Mouse (Mus musculus) mouse trophoblast stem cell (cell line): ENCODE measurements around the gene Cpne2.

Experiments used
- in situ Hi-C, 2 experiments: fragments of 300-500 bp; cut with MseI, MboI; formaldehyde crosslinking; loops; 2 replicates in 1 of 2; 3 replicates in 1 of 2; pipeline ENCODE4 v1.15.1; 2025

Cpne2 gene

DNA sequence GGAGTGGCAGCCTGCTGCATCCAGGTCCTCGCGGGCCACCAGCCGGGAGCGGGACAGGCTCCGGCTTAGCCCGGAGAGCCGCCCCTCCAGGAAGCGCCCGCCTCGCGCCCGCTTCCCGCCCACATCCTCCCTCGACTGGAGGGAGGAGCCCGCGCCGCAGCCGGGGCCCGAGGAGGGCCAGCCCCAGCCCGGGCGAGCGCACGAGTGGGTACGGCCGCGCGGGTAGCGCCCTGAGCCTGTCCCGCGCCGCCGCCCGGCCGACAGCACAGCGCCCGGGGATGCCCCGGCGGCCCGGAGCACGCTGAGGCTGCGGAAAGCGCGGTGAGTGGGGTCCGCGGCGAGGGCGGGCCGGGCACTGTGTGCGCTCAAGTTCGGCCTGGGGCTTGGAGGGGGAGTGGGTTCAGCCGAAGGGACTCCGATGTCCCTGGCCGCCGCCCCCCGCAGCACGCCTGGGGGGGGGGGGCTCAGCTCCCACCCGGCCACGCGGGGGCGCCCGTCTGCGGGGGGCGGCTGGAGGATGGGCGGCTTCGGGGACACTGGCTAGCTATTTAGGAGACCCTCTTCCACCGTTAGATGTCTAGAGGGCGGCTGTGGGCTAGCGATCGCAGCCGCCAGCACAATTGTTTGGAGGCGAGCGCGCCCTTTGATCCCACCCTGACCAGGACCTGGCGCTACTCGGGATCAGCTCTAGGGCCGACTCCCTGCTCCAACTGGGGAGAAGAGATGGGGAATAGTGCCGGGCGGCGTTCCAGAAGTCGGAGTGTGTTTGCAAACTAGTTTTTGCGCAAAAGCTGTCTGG, at the start of gene Cpne2:
Gene Cpne2, plus strand, starts transcription at position 118 of the 799 bp plus-strand sequence.
- in situ Hi-C loops: no loop called here

DNA sequence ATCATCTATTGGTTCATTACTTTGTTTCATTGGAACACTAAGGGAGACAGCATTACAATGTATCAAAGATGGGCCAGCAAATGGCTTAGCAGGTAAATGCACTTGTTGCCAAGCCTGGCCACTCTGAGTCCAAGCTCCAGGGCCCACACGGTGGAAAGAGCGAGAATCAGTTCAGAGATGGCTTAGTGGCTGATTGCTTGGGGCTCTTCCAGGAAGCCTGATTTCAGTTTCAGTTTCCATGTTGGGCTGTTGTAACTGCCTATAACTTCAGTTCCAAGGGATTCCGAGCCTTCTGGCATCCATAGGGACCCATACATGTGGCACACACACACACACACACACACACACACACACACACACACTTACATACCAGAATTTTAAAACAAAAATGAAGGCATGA, 47.5 kb upstream of the Cpne2 start:
- in situ Hi-C loops: loop anchor here (10.0 kb wide), 2 partner anchors 140 to 150 kb away; no protein-coding TSS in a partner anchor

DNA sequence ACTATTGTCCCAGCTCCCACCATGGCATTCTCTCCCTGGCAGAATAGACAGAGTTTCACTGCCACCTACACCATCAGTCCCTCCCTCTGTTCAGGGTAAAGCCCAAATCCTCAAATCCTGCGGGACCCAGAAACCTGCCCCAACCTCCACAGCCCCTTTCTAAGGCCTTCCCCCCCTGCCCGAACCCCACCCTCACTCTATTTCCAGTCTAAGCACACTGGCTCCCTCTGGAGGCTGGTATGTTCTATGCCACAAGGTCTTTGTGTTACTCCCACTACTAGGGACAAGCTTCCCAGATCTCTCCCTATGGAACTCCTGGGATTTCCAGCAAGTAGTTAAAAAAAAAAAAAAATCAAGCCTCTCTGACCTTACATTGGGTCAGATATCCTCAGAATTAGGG, 46.9 kb upstream of the Cpne2 start:
- in situ Hi-C loops: loop anchor here (10.0 kb wide), 2 partner anchors 141 to 151 kb away; no protein-coding TSS in a partner anchor

DNA sequence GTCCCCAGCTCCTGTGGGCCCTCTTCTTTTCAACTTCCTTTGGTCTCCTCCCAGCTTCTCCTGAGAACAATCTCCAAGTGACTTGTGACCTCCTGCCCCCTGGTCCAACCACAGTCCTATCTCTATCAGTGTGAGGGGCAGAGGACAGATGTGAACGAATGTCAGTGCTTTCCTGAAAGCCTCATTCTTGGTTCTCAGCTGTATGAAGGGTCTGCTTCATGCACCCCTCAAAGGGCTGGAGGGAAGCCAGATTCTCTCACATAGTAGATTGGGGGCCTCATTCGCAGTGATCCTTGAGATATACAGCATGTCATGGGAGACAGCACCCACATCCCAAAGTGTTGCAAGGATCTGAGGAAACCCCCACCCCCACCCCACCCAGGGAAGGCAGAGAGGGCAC, 44.8 kb upstream of the Cpne2 start:
- in situ Hi-C loops: loop anchor here (10.0 kb wide), 2 partner anchors 143 to 153 kb away; no protein-coding TSS in a partner anchor

DNA sequence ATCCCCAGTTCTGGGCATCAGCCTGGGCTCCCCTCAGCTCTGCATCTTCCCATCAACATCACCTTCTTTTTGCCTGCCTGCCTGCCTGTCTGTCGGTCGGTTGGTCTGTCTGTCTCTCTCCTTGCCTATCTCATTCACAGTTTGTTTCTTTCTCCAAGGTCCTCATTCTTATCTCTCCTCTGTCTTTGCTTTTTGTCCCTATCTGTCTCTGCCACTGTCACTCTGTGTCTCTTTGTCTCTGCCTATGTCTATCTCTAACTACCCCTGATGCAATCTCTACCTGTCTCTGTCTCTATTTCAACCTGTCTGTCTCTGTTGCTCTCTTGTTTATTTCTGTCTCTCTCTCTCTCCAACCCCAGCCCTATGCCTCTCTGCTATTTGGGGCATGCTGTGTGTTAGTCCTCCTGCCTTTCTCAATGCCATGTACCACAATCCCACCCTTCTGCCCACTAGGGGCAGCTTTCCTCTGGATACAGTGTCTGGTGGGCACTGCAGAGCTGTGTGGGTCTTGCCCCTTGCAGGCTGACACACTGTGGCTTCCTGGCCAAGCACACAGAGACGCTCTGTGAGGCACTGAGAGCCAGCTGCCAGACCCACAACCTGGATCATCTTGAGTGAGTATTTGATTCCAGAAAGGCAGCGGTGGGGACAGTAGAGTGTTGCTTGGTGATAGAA, 42.8 kb upstream of the Cpne2 start:
- in situ Hi-C loops: loop anchor here (10.0 kb wide), 2 partner anchors 145 to 155 kb away; no protein-coding TSS in a partner anchor

DNA sequence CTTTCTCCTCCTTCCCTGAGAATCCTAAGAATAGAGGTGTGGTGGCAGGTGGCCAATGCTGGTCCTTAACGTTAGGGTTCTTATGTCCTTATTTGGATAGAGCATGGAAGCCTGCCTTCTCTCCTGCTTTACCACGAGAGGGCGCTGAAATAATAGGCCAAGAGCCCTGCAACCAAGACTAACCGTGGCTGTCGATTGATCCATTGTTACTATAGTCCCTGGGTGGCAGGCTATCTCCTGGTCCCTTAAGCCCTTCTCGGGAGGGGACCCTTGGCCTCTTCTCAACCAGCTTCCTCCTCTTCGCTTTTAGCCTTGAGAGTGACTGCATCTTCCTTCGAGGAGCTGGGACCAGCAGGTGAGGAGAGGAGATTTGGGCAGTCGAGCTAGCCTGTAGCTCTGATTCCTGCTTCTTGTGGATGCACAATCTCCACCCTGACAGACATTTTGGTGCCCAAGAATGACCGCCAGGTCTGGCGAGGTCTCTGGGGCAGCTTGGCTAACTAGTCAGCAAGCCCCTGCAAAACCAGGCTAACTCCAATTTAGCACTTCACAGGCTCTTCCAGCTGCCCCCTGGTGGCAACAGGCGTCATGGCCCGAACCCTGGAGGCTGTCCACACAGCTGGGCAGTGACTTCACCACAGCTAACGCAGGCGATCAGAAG, 40.6 kb upstream of the Cpne2 start:
- in situ Hi-C loops: no loop called here

DNA sequence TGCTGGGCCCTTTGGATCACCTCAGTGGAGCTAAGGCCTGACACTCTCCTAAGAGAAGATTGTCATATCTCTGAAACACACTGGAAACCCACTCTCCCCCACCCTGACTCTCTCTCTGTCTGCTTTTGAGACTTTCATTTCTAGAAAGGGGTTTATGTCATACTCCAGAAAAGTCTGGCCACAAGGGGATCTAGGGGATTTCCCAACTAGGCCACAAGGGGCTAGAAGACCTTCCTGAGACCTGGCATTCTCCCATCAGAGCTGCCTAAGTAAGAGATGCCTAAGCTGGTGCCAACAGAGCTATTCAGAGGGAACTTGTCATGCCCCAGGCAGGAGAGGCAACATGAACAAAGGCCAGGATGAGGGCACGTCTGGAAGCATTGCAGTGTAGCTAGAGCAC, 39.5 kb upstream of the Cpne2 start:
- in situ Hi-C loops: no loop called here

DNA sequence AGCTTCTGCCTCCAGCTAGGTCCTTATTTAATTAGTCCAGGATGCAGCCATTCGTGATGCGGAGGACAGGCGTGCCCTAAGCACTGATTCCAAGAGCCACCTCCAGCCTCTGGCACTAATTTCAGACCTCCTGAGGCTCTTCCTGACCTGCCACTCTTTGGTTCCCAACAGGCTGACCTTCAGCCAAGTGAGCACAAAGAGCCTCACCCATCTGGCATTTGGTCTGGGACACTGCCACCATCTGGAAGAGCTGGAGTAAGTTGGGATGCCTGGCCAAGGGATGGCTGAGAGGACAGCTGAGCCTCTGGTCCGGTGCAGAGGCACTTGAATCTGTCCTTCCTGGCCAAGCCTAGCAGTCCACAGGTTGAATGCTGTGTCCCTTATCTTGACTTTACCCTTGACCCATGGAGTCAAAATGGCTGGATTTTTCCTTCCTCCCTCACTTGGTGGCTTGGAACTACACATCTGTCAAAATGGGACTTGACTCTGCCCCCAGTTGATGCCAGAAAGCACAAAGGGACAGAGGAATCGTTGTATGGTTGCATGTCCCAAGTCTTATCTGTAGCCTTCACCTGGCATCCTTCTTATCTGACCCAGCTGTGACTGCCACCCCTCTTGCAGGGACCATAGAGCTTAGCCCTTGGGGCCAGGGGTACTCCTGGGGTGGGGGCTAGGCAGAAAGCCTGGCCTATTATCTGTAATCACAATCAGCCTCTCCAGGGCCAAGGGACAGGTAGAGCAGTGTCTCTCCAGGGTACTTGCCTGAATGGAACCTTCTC, 17.2 kb upstream of the Cpne2 start:
- in situ Hi-C loops: no loop called here

DNA sequence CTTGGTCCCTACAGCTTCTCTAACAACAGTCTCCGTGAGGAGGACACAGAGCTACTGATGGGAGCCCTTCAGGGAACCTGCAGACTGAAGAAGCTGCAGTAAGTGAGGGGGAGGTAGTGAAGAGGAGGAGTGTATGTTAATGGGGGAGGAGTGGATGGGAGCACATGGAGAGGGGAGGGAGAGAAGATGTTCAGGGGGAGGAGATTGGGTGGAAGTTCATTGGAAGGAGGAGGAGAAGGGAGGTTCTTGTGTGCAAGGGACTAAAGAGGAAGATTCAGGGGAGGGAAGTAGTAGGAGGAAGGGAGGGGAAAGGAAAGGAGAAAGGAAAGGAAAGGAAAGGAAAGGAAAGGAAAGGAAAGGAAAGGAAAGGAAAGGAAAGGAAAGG, 16.6 kb upstream of the Cpne2 start:
- in situ Hi-C loops: no loop called here

DNA sequence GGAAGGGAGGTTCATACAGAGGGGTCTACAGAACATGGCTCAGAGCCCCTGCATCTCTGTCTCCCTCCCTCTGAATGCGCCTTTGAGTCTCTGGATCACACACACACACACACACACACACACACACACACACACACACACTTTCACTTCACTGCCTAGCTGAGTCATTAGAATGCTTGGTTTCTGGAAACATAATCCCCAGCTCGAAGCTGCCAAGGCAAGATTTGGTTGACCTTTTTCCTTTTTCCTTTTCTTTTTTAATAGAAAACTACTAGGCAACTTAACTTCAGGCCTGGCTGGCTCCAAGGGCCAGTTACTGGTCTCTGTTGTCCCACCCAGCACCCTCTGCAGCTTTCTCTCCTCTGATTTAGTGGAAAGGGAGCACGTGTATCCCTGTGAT, 16.0 kb upstream of the Cpne2 start:
- in situ Hi-C loops: no loop called here

DNA sequence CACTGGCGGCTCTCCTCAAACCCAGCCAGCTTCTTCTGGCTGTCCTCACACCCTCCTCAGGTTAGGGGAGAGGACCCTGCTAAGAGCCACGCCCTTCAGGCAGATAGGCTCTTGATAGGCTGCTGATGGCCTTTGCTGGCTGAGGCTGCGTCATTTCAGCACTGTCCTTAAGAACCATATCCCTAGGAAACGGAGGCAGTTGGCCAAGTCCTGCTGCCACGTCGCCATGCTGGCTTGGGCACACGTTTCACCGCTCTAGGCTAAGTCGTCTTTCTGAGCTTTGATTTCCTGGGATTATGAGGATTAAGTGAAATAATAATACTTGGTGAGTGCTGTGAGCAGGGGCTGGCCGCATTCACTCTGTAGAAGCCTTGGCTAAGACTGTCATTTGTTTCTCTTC, 14.5 kb upstream of the Cpne2 start:
- in situ Hi-C loops: no loop called here

DNA sequence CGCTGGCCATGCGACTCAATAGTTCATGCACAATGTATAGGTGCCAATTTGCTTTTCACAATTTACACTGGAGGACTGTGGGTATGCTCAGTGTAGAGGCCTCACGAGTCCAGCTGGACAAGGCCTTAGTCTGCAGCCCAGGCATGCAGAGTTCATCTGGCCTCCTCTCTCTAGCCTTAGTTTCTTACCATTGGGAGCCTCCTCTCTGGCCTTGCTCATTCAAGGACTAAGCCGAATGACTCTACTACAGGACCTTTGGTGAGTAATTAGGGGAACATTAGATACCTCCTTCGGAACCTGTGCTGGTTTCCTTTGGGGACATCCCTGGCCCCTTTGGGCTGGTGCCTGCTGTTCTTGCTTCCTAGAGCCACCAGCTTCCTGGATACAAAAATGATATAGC, 13.8 kb upstream of the Cpne2 start:
- in situ Hi-C loops: no loop called here

DNA sequence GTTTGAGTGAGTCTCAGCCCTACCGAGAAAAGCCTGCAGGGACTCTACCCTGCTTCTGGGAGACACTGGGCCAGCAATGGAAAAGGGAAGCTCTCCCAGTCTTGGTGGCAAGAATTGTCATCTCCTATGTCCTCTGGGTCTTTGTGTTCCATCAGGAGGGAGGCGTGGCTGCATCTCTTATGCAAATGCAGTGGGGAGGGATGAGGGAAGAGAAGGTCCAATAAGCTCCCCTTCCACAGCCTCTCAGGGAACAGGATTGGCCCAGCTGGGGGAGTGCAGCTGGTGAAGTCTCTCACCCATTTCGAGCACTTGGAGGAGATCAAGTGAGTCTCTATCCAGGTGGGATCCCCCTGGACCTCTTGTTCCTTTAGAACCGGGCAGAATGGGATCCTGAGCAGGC, 11.3 kb upstream of the Cpne2 start:
- in situ Hi-C loops: no loop called here

DNA sequence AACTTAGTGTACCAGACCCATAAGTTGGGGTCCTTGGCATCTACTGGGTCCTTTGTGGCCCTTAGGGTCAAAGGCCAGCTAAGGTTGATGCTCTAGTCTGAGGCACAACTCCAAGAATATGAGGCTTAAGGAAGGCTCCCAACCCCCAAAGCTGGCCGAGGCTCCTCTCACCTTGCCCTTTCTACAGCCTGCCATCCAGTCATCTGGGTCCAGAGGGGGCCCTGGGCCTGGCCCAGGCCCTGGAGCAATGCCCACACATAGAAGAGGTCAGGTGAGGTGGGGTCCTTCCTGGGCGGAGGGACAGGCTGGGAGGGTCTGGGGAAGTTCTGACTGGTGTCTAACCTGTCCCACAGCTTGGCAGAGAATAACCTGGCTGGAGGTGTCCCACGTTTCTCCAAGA, 10.3 kb upstream of the Cpne2 start:
- in situ Hi-C loops: no loop called here

DNA sequence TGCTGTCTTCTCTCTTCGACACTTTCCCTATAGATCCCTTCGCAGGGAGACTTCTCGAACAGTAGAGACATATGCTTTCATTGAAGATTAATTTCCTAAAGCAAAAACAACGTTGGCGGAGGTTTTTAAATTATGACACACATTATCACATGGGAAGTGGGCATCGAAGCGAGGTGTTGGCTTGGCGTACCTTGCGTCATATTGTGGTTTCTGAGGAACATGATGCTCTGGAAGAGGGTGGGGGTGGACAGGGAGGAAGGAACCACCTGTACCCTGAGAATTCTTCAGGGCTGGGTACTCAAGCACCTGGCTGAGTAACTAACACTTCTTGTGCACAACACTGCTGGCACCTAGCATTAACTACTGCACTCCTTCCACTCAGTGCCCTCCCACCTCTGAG, 8.2 kb upstream of the Cpne2 start:
- in situ Hi-C loops: no loop called here

DNA sequence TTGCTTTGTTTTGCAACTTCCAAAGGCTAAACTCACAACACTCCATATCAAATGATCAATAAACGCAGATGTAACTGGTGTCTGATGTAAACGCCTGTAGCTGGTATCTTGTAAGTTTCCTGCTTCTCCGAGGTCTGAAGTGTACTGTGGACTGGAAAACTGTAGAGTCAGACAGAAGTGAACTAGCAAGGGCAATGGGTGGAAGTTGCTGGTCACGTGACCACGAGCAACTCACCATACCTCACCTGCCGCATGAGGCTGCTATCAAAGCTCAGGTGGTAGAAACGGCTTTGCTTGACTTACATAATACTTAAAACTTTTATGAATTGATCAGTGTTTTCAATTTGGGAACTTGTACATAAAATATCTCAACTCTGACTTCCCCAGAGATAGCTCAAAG, 5.6 kb upstream of the Cpne2 start:
- in situ Hi-C loops: no loop called here

DNA sequence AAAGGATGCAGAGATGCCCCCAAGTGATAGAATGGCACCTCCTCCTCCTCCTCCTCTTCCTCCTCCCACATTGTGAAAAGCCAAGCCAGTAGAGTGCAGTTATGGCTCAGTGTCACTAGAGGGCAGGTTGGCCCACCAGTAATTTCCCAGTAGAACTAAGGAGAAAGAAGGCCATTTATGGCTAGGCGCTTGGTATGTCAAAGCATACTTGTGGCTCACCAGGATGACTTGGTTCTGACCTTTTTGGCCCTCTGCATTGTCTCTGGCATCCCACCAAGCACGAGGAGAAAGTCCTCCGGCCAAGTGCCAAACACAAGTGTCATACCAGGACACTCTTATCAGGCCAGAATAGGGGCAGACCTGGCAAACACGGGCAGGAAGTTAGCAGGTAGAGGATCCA, 4.5 kb upstream of the Cpne2 start:
- in situ Hi-C loops: no loop called here

DNA sequence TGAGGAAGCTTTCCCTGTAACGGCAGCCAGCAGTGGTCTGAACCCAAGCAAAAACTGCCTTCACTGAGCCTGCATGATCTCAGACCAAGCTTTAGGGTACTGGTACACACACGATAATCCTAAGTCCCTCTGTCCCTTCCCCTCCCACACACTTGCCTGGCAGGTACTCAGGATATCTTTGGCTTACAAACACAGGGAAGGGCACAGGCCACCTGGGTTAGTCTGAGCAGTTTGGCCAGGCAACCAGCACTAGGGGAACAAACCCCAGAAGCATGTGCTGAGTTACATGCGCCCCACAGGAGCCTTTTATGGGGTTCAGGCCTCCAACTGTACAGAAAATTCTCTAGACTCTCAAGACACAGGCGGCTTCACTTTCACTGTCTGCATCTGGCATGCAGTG, 2.9 kb upstream of the Cpne2 start:
- in situ Hi-C loops: no loop called here

DNA sequence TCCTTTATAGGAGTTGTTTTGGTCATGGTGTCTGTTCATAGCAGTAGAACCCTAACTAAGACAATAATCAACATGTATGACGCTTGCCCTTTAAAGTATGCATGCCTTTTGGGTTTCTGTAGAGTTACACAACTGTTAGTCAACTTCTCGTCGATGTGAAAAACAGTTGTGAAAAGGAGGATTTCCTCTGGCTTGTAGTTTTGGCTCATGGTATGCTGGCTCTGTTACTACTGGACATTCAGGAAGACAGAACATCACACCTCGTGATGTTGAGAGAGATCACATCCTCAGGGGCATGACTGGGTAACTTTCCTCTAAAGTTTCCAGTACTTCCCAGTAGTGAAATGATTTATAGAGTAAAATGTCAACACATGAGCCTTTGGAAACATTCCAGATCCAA, 2.1 kb upstream of the Cpne2 start:
- in situ Hi-C loops: no loop called here

DNA sequence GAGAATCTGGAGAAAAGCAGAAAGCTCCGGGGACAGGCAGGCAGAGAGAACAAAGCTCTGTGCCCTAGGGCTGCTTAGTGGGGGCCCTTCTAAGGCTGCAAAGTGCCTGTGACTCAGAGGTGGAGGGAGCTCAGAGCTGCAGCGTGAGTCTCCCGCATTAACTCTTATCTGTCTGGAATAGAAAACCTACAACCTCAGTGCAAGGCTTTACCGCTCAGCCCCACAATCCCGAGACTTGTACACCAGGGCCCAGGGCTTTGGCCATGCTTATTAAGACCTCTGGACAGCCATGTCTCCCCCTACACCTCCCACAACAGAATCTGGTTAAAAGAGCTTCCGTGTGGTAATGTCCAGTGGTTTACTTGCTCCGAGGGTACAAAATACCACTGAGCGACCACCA, 790 bp upstream of the Cpne2 start:
- in situ Hi-C loops: no loop called here

DNA sequence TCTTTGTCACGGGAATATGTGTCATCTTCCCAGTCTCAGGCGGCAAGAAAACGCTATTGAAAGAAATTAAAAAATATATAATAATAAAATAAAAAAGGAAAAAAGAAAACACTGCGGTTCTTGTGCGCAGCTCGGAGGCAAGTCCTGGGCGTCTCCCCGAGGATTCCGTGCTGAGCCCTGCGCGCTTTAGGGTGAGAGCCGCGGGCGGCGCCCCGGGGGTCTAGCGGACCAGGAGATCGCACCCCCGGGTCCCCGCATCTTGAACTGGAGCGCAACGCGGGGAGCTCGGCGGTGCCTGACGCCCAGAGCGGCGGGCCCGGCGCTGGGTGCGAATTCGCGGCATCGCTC, 291 bp upstream of the Cpne2 start:
- in situ Hi-C loops: no loop called here

DNA sequence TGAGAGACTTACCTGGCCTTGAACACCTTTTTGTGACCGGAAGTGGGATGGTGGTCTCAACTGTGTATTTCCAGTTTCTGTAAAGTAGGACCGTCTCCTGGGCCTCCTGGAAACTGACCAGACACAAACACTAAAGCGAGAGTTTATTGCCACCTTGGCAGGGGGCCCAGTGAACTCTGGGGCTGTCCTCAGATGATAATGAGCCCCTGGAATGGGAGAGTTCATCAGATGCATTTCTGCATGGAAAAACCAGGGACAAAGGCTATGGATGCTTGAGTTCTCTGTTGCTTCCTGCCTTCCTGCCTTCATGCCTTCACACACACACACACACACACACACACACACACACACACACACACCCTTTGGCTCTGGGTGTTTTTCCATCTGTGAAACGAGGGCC, 1.8 kb downstream of the Cpne2 start:
- in situ Hi-C loops: no loop called here
